Mouse (Mus musculus) heart, postnatal 0 days (tissue): ENCODE data around the gene Ybx2.
"Not testable (repeated sequence)": the region's sequence is repeated elsewhere in the genome, so short reads cannot be mapped to it uniquely, and the experiment has no call there.

Source experiments
- CTCF ChIP-seq: IDR thresholded peaks from 2 replicates; pipeline ENCODE4 v1.5.1; 2016; ENCODE audit warnings: antibody characterized with exemption, control low read depth, low read depth
- EP300 ChIP-seq: IDR thresholded peaks from 2 replicates; pipeline ENCODE4 v1.6.1; 2016; ENCODE audit warnings: antibody characterized with exemption, low read depth

DNA sequence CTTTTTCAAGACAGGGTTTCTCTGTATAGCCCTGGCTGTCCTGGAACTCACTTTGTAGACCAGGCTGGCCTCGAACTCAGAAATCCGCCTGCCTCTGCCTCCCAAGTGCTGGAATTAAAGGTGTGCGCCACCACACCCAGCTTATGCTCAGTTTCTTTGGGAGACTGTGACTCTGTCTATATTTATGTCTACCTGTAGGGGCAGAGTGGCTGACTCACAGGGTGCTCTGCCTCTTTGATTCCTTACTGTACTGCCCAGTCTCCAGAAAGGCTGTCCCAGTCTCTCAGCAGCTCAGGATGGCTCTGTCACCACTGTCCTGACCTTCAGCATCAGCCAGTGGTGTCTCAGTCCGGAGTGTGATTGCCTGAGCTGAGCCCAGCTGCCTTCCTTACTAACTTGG lies 20.0 kb downstream of the Ybx2 start:
- TF ChIP-seq CTCF, EP300: not testable (repeated sequence)
